Mouse (Mus musculus): ENCODE data around the gene Fpr2.
A peak's percentile ranks its signal among the peaks of the same experiment; 100 is the strongest.
"Not testable (repeated sequence)": the region's sequence is repeated elsewhere in the genome, so short reads cannot be mapped to it uniquely, and the experiment has no call there.

Gene Fpr2

DNA sequence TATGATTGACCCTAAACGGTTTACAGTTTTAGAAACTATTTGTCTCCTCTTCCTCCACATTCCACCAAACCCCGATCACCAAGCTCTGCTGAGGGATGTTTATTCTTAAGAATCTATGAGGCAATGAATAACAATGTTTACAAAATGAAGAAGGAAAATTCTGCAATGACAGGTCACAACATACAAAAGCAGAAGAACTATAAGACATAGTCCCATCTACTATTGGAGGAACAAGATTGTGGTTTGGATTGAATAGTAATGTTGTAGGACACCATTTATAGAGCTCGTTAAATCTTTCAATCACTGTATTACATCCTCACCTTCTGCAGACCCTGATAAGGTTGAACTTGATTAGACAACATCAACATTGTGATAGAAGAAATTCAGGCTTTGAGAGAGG is 5.0 kb upstream of the Fpr2 start:
- no peak for DNase-seq (ENCODE audit: extremely low read depth, low read depth)

DNA sequence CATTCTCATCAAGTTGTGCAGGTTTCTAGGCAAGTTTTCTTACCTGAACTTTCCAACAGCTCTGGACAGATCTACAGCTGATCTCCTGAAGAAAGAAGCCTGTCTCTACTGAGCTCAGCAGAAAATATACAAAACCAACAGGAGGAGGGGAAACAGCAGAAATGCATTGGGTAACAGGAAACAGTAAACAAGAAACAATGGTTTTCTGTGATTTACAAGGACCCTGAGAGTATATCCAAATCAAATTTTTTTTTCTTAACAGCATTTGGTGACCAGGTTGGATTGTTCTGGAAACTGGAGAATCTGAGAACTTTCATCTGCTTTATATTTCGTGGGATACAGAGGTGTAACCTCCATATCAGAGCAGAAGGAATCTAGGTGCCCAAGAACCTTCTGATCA is 3.8 kb upstream of the Fpr2 start, which contains the start of gene Fpr1:
TSS of gene Fpr1 (minus strand) at position 101 of the 400 bp plus-strand sequence.
- DNase-seq (ENCODE audit: extremely low read depth, low read depth), result no peak

DNA sequence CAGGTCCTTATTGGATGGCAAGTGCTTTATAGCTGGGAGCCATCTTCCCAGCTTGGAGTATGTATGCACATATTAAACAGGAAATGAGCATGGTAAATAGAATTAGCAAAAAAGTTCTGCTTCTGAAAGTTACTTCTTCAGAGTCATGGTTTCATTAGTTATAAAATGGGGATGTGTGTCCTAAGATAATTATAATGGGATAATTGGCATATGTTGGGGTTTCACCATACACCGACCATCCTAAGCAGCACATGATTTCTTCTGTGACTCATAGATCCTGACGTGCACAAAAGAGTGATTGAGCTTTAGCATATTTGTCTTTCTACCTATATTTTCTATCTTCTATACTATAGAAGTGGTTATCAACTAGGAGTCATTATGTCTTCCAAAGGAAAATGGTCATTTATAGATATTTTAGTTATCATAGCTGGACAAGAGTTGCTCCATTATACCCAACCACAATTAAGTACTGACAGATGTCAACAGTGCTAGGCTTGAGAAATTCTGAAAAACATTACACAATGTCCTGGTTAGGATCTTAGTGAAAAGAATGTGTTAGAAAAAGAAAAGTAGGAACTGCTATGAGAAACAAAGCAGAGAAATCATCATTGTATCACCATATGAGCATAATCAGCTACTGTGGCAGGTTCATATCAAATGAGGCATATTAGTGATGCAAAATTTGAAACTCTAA is 2.3 kb downstream of the Fpr2 start:
- DNase-seq (ENCODE audit: extremely low read depth, low read depth), result no peak

DNA sequence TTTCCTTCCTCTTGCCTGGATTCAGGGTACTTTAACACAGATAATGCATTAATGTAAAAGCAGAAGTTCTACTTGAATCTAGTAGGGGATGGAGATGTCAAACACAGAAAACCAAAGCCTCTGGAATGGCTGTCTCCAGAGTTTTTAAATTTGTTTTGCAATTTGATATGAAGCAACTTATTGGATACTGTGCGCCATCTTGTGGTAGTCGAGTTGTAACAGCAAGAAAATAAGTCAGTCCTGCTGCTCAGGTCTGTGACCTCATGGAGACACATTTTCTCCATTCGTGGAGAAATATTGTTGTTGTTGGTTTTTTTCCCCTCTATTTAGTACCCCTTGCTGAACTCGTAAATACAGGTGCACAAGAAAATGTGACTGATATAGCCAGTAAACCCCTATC is 8.4 kb downstream of the Fpr2 start:
- peak; percentile 39 for DNase-seq (ENCODE audit: extremely low read depth, low read depth)

DNA sequence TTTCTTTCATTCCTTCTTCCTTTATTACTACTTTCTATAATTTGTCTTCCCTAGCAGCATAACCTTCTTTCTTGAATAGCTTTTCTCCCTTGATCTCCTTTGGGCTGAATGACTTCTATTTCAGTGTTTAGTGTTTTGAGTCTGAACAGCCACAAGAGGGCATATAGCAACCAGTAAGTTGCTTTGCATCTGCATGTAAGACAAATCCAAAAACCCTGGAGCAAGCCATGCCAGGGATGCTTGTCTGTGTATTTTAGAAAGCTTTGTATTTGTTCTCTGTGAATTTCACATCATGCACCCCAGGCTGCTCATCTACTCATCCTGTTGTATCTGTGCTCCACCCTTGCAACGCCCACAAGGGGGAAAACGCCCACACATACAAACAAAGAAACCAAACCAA is 11.6 kb downstream of the Fpr2 start:
- no peak for DNase-seq (ENCODE audit: extremely low read depth, low read depth)

DNA sequence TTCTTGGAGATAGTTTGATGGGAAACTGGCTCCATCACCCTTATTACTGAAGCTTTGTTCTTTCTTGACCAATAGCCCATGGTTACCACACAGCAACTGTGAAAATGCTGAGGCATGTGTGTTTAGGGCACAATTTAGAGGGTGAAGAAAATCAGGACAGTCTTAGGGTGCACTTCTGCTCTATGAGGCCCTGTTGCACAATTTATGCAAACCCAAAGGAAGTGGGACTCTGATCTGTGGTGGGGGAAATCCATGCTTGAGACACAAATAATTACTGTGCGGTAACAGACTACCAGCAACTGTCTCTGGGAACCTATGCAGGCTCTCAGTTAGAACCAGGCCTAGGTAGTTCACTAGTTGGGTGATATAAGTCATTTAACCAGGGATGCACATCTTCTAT is 13.1 kb downstream of the Fpr2 start:
- no peak for DNase-seq (ENCODE audit: extremely low read depth, low read depth)

DNA sequence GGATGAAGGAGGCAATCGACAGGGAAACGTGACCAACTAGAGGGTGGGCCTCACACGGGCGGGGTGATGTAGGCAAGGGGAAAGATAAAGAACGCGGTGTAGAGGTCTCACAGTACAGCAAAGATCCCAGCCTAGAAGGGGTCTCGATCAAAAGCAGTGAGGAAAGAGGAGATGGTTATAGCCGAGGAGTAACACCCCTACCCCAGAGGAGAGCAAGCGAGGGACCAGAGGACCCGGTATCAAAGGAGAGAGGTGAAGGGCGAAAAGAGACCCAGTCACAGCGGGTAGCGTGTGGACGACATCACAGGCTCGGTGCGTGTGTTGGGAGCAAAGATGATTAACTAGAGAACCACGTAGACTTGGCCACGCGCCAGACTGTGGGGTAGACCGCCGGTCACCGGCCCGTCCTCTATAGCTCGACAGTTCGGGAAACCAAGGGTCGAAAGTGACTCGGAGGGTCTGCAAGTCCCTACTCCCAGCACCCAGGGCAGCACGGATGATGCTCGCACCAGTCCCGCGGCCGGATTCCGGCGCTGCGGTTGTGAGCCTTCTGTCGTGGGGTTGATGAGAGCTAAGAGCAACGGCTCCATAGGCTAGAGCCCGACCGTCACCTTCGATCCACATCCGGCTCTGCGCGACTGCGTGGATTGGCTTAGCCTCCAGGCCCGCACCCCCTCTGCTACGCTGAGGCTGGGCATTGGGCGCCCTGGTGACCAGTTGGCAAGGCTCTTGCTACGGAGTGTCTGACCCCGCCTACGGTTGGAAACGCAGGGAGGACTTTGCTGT is 22.2 kb downstream of the Fpr2 start:
- no peak for DNase-seq (ENCODE audit: extremely low read depth, low read depth)

DNA sequence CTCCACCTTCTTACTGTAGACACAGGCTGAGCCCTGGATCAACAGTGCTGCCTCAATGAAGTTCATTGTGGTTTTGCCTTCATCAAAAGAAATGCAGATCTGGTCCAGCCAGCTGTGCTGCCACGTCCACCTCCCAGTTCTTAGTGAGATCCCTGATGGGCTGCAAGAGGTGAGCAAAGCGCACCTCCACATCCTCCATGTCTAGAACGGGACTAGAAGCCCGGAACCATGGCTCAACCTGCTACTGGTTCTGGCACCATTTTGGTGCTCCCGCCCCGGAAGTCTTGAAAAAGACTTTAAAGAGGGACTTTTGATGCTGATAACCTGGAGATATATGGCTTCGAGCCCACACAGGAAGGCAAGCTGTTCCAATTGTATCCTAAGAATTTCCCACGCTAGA is 25.0 kb downstream of the Fpr2 start:
- not testable (repeated sequence) for DNase-seq (ENCODE audit: extremely low read depth, low read depth)

DNA sequence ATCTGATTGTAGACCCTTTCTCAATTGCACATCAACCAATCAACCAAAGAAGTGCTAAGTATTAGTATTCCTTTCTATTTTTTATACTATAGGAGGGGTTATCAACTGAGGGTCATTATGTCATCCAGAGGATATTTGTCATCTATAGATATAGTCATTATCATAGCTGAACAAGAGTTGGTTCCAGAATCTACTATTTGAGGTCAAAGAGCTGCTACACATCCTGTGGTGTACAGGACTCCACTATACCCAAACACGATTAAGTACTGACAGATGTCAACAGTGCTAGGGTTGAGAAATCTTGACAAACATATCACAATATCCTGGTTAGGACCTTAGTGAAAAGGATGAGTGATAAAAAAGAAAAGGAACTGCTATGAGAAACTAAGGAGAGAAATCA is 29.8 kb downstream of the Fpr2 start:
- DNase-seq (ENCODE audit: extremely low read depth, low read depth), result no peak

DNA sequence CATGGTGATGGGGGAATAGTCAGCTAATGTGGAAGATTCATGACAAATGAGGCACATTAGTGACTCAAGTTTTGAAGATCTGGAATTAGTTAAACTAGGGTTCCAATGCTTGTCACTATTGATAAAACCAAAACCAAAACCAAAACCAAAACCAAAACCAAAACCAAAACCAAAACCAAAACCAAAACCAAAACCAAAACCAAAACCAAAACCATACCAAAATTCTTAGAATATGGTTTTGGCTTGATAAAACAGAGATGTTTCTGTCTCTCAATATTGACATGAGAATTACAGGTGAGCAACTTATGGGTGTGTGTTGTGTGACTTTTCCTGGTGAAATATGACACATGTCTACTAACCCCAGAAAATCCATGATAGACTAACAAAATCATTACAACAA is 30.2 kb downstream of the Fpr2 start:
- no peak for DNase-seq (ENCODE audit: extremely low read depth, low read depth)
